Mouse (Mus musculus): ENCODE results near the gene Vamp3. TPM values are rescaled to one million over a fixed set of nuclear protein-coding genes. Genes with fewer than 3 reads are reported as not detected.
"Not testable (repeated sequence)": the region's sequence is repeated elsewhere in the genome, so short reads cannot be mapped to it uniquely, and the experiment has no call there.

Gene Vamp3
- polyA plus RNA-seq, 1 experiment, result 53.5 TPM

DNA sequence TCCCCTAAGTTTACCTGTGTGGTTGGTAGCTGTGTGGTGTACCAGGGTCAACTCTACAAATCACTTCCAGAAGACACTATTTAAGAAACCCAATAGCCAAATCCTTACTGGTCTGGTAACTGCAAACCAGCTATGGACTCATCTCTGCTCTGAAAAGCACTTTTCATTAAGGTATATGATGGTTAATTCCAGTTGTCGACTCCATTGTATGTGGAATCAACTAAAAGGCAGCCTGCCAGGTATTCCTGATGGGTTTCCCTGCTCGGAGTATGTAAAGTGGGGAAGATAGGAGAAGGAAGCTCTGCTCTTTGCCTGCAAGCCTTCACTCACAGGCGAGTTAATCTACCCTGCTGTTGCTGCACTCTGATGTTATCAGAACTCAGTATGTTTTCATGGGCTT lies 11.2 kb downstream of the Vamp3 start:
- DNase-seq (ENCODE audit: extremely low spot score in 1 of 2, low spot score in 1 of 2), result no peak

DNA sequence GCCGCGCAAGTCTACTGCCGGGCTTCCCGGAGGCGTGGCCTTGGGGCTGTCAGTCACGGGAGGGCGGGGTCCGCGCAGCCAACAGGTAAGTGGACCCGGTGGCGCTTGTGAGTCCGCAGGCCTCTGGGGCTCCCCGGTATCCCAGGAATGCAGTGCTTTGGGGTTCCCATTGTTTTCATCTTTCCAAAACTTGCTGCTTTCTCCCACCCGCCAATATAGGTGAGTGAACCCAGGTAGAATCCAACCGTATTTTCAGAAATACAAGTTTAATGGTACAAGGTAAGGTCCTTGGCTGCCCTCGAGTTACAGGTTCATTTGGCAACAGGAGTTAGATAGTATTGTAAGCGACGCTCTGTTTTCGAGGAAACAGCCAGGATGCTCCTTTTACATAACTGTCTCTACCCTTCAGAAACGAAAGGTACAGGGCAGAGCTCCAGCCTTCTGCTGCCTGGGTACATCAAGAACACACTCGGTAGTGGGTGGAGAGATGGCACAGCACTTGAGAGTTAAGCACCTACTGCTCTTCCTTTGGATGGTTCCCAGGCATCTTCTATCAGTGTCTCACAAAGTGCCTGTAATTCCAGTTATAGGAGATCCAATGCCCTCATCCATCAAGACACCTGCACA lies 12.7 kb downstream of the Vamp3 start:
- peak; percentile 54 to 66 for DNase-seq (ENCODE audit: extremely low spot score in 1 of 2, low spot score in 1 of 2)

DNA sequence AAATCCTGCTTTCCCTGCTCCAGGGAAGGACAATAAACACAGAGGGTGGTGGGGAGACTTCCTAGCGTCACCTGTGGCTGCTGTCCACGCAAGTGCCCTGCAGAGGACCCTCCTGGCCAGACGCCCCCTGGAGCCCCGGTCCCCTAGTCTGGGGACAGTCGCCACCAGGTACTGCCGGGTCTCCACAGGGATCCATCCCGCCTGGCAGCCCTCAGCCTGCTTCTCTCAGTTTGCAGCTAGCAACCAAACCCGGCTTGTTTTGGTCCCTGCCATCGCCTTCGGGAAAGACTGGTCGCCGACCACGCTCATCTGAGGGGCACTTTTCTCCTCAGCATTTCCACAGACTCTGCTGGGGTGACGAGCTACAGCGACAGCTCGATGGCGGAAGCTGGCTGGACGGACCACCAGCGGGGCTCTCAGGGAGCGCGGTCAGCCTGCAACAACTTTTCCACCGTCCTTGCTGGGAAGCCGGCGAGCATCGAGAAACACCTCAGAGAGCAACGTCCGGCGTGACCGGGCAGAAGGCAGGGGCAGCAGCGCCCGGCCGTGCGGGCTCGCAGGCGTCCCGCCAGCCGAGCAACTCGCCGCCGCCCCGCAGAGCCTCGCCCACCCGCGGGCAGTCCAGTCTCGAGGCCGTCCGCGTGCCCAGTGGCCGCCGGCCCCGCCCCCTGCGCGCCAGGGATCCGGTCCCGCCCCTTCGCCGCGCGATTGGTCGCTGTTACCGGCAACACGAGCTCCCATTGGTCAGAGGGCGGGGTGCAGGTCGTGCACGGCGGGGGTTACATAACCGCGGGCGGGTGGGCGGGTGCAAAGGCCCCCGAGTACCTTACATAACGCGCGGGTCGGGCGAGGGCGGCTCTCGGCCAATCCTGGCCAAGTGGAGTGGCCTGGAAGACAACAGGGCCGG lies 13.5 kb downstream of the Vamp3 start, which contains the start of gene Per3:
Gene Per3, minus strand, starts transcription at position 629 of the 907 bp plus-strand sequence.
- DNase-seq (ENCODE audit: extremely low spot score in 1 of 2, low spot score in 1 of 2), result peak; percentile 92 to 97

DNA sequence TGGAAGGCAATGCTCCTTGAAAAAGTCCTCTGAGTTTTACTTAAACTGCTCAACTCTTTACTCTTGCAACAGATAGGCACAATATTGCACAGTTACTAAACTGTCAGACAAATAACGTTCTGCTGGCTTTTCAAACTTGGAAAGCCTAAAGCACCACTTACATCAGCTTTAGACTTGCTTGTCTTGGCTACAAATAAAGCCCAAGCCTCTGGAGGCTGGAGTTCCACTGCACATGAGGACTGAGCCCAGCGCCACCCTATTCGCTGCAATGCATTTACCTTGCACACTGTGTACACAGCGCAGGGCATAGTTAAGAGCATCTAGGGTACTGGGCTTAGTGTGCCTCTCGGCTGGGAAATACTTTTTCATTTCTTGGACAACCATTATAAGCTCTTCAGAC lies 14.5 kb downstream of the Vamp3 start:
- no peak for DNase-seq (ENCODE audit: extremely low spot score in 1 of 2, low spot score in 1 of 2)

DNA sequence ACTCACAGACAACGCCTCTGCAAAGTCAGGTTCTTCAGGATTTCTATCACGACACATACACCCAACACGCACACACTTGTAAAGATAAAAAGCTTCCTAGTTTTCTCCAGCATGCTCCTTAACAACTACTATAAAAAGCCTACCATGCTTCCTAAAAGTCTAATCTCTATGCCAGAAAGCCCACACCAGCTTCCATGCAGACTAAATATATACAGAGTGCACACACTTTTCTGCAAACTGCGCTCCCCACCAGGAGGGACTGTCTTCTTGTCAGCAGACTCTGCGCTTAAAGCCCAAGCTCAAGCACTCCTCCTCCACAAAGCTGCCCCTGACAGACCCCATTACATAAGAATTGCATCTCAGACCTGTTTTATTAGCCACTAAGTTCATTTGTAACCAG lies 16.3 kb downstream of the Vamp3 start:
- peak; percentile 42 to 57 for DNase-seq (ENCODE audit: extremely low spot score in 1 of 2, low spot score in 1 of 2)

DNA sequence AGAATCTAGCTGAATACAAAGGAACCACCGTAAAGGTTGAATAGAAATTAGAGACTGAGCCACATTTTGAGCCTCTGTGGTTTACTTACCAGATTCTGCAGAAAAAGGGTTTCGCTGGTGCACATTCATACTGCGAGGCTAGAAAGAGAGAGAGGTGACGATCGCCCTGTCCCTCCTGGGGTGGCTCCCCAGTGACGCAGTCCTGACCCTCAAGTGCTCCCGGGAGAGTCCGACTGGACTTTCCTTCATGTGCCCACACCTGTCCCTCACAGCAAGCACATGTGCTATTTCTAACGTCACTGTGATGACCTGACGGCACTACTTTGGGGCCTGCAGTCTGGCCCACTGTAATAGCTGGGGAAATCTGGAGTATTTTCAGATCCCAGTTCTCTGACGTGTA lies 20.0 kb downstream of the Vamp3 start:
- DNase-seq (ENCODE audit: extremely low spot score in 1 of 2, low spot score in 1 of 2), result no peak

DNA sequence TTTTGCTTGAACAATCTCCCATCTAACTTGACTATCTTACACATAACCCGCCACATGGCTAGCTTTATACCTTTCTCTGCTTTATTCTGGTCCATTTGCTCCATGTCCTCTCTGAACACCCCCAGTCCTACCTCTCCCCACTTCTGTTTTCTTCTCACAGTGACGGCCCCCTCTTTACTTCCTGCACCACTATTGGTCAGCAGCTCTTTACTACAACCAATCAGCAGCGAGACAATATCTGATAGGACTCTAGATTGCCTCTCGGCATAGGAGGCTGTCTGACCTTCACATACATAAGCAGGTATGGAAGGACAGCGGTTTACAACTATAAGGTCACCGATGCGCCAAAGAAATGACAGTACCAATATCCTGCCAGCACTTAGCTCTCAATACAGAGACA lies 21.2 kb downstream of the Vamp3 start:
- no peak for DNase-seq (ENCODE audit: extremely low spot score in 1 of 2, low spot score in 1 of 2)

DNA sequence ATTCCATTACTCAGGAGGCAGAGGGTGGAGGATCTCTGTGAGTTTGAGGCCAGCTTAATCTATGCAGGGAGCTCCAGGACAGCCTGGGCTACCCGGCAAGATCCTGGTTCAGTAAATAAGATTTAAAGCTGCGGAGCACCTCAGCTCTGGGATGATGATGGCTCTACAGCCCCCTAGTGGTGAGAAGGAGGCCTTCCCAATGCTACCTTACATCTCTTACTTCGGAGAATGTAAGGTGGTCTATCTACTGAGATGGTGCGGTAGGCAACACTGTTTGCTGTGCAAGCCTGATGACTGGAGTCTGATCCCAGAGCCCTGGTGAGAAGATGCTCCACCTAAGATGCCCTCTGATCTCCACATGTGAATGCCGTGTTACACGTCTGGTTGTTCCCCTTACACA lies 30.8 kb downstream of the Vamp3 start:
- DNase-seq (ENCODE audit: extremely low spot score in 1 of 2, low spot score in 1 of 2), result peak in 1 of 2 experiments; percentile 57

DNA sequence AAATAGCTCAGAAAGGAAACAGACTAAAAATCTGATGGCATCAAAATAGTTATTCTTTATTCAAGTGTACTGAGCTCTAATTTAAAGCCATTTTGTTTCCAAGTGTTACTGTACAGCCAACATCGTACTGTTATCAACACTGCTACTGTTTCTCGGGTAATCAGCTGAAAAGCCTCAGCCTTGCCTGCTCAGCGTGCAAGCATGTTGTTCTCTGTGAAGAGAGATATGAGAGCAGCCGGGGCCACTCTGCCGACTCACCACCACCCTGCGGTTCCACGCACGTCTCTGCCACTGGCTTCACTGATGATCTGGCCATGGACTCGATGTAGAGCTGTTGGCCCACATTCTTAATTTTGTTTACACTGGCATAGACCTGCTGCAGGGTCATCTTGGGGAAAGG lies 33.6 kb downstream of the Vamp3 start:
- no peak for DNase-seq (ENCODE audit: extremely low spot score in 1 of 2, low spot score in 1 of 2)

DNA sequence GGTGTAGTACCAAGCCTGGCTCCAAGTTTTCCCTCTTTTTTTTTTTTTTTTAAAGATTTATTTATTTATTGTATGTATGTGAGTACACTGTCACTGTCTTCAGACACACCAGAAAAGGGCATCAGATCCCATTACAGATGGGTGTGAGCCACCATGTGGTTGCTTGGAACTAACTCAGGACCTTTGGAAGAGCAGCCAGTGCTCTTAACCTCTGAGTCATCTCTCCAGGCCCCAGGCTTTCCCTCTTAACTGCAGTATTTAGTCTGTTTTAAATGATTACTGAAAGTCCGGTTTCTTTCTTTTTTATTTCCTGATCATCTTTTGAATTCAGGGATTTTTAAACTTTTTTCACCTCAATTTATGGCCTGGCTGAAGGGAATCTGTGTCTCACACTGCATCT lies 40.4 kb downstream of the Vamp3 start:
- not testable (repeated sequence) for DNase-seq (ENCODE audit: extremely low spot score in 1 of 2, low spot score in 1 of 2)

DNA sequence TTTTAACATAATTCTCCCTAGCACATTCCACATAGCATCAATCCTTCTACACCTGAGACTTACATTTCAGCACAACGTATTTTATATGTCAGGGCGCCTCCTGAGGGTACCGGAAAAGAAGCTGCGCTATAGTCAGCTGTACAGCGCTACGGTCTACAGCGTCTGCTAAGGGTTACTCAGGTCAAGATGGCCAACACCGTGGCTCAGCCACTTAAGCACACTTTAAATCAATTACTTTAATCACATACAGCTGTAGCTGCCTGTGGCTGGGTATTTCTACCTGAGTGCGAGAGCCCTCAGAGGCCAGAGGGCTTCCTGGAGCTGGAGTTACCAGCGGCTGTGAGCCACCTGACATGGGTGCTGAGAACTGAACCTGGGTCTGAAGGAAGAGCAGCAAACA lies 41.8 kb downstream of the Vamp3 start:
- DNase-seq (ENCODE audit: extremely low spot score in 1 of 2, low spot score in 1 of 2), result no peak

DNA sequence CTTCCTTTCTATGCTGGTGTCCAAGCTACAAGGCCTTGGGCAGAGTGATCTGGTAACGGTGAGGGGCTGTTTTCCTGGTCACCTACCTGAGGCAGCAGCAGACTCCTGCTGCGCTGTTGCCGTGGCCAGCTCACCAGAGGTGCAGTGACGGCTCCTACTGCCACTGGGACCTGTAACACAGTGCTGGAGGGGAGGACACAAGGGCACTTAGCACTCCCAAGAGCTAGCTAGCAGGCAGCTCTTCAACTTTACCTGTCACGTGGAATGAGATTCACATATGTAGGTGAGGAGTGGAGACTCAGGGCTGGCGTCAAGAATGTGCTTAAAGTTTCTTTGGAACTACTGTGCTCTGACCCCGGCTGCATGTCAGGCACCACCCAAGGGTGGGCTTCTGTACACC lies 47.4 kb downstream of the Vamp3 start:
- no peak for DNase-seq (ENCODE audit: extremely low spot score in 1 of 2, low spot score in 1 of 2)

DNA sequence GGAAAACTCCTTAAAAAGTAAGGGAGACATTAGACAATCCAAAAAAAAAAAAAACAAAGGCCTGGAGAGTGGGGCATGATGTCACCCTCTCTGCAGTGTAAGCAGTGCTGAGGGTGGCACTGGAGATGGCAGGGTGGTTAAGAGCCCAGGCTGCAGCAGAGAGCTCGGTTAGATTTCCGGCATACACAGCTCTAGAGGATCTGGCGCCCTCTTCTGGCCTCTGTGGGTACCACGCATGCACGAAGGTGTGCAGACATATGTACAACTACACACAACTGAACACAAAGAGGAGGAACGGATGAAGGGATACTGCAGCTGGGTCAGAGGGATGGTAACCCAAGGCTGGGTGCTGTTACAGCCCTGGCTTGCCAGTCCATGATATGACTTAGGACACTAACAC lies 50.8 kb downstream of the Vamp3 start:
- DNase-seq (ENCODE audit: extremely low spot score in 1 of 2, low spot score in 1 of 2), result peak in 1 of 2 experiments; percentile 56

DNA sequence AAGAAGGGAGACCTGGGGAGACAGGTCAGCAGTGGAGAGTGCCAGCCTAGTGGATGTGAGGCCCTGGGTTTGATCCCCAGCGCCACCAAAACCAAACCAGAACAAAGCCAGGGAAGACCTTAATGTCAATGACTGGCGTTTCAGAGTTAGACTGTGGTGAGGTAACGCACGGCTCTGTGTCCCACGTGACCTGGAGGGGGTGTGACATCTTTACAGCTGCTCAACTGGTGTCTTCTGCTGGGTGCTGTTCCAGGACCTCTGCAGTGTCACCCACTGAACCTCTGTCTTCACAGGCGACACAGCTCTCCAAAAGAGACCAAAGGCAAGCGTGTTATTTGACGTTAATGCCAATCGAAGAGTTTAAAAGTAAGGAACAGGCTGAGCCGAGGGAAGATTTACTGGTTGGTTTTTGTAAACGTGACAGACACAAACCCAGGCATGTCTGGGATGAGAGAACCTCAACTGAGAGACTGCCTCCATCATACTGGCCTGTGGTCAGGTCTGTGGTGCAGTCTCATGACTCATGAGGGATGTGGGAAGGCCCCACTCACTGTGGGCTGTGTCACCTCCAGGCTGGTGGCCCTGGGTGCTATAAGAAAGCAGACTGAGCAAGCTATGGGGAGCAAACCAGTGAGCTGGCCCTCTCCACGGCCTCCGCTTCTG lies 52.0 kb downstream of the Vamp3 start:
- DNase-seq (ENCODE audit: extremely low spot score in 1 of 2, low spot score in 1 of 2), result no peak

DNA sequence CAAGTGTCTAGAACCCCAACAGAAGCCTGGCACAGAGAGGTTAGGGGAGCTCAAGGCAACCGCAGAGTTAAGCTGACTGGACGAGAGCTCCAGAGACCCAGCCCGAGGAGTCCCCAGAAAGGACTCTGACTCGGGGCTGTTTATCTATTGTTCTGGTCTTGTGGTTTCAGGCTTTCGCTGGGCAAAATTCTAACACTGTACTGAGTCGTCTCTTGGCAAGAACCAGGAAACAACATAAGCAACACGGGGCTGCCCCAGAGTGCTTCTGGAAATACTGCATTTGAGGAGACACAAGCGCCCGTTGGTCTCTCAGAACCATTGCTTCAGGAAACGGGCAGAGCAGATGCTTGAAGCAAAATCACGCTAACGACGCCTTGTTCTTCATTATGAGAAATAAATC lies 56.4 kb downstream of the Vamp3 start:
- DNase-seq (ENCODE audit: extremely low spot score in 1 of 2, low spot score in 1 of 2), result no peak

DNA sequence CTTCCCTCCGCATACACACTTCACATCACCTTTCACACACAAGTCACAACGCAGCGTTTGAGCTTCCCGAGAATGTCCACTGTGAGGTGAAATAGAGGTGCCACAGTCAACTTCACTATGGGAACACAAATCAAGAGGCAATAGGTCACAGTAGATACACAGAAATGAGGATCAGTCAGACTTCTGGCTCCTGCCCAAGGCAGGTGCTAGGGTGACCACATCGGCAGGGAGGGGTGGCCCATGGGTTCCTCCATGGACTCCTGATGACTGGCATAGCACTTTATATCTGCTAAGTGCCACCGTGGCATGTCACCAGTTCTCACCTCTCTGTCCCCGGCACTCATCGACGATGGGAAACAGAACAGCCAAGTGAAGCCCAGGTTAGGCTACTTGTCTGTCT lies 59.1 kb downstream of the Vamp3 start:
- no peak for DNase-seq (ENCODE audit: extremely low spot score in 1 of 2, low spot score in 1 of 2)

Other genes with a start within 250 kb of the Vamp3 start
- 21.6 and 22.3 TPM in 2 replicates for gene Errfi1, start 204.0 kb downstream of the Vamp3 start, polyA plus RNA-seq (2012; rRNA removed)
- gene Park7, start 143.5 kb downstream of the Vamp3 start, polyA plus RNA-seq (2012; rRNA removed), result 306 and 313 TPM in 2 replicates
- 1.3 and 2.6 TPM in 2 replicates for gene Tnfrsf9, start 143.4 kb downstream of the Vamp3 start, polyA plus RNA-seq (2012; rRNA removed)
- not detected in 2 replicates for gene Uts2, start 60.9 kb downstream of the Vamp3 start, polyA plus RNA-seq (2012; rRNA removed)
- 41.7 and 45.1 TPM in 2 replicates for gene Per3, start 13.3 kb downstream of the Vamp3 start, polyA plus RNA-seq (2012; rRNA removed)
- not detected in 2 replicates for gene Gm13090, start 31.6 kb upstream of the Vamp3 start, polyA plus RNA-seq (2012; rRNA removed)